Mouse (Mus musculus): Measurements from ENCODE around the gene Olfr352.

Olfr352 gene

GRCm38 (mm10) chr2:36868160-36868559 lies at the start of gene Olfr352:
Gene Olfr352, plus strand, starts transcription at chr2:36868460.
- DNase-seq (ENCODE audit: low spot score) = no peak

GRCm38 (mm10) chr2:36846010-36846409 lies 22.2 kb upstream of the Olfr352 start, which contains the start of gene Olfr350:
Gene Olfr350, plus strand, starts transcription at chr2:36846310.
- DNase-seq (ENCODE audit: low spot score) = no peak

GRCm38 (mm10) chr2:36862560-36862959 lies 5.7 kb upstream of the Olfr352 start, which contains the start of gene Olfr351:
Gene Olfr351, minus strand, starts transcription at chr2:36862660.
- DNase-seq (ENCODE audit: low spot score) = no peak

GRCm38 (mm10) chr2:36892836-36893235 lies 24.6 kb downstream of the Olfr352 start, which contains the start of gene Olfr353:
Gene Olfr353, minus strand, starts transcription at chr2:36892936.
- DNase-seq (ENCODE audit: low spot score) = no peak

- DNase-seq (ENCODE audit: low spot score) = no peak
Measured at GRCm38 (mm10) chr2:36897114-36897513, 28.9 kb downstream of the Olfr352 start.

GRCm38 (mm10) chr2:36905380-36905779 lies 37.1 kb downstream of the Olfr352 start, which contains the start of gene Olfr354:
Gene Olfr354, plus strand, starts transcription at chr2:36905680.
- DNase-seq (ENCODE audit: low spot score) = no peak

Data from MN1 (cell line).